Mouse (Mus musculus) granulocyte monocyte progenitor cell, adult 5-6 weeks (primary cell): ENCODE measurements around the gene Sox14. TPM values are rescaled to one million over a fixed set of nuclear protein-coding genes. Genes with fewer than 3 reads are reported as not detected.
A peak's percentile ranks its signal among the peaks of the same experiment; 100 is the strongest.

Experiments used
- ATAC-seq: replicated peaks from 2 replicates; pipeline ENCODE4 v1.8.0; 2016; ENCODE audit warnings: mild to moderate bottlenecking, moderate TSS enrichment, inconsistent platforms; ENCODE audit not compliant: poor library complexity, severe bottlenecking
- total RNA-seq, 2 experiments: library from RNA; stranded (forward) in 1 of 2; stranded (reverse) in 1 of 2; fragments of 200-712, 200-1000 nt in 1 of 2; fragments of >200 nt in 1 of 2; fragmentation: Nextera tagmentation in 1 of 2; gene quantifications; 2 replicates each; pipeline ENCODE4 v1.2.3; 2014 to 2017

Sox14 gene
- total RNA-seq, 2 experiments from 2014 or later: not detected

- no peak for ATAC-seq
Observed at GRCm38 (mm10) chr9:99853356-99853755, 22.6 kb downstream of the Sox14 start.

- ATAC-seq: no peak
Observed at GRCm38 (mm10) chr9:99850354-99850753, 25.6 kb downstream of the Sox14 start.

DNA sequence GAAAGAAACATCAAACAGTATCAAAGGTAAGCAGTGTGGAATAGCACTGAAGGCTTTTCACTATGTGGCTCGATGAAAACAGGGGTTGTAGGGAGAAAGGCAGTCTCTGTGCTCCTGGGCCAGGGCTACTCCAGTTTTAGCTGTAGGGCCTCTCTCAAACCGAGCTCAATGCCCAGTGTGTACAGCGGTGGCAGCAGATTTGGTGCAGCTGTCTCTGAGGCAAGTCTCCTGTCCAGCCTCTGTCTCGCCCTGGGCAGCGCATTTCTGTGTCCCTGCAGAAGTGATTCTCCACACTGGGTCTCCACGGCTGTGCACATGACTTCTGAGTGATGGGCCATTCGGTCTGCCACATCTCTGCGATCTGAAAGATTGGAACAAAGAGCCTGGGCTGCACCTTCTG is 27.6 kb downstream of the Sox14 start:
- no peak for ATAC-seq

- peak; percentile 76; the same call in 1 of the 2 replicates for ATAC-seq
Observed at GRCm38 (mm10) chr9:99846820-99847219, 29.1 kb downstream of the Sox14 start.

DNA sequence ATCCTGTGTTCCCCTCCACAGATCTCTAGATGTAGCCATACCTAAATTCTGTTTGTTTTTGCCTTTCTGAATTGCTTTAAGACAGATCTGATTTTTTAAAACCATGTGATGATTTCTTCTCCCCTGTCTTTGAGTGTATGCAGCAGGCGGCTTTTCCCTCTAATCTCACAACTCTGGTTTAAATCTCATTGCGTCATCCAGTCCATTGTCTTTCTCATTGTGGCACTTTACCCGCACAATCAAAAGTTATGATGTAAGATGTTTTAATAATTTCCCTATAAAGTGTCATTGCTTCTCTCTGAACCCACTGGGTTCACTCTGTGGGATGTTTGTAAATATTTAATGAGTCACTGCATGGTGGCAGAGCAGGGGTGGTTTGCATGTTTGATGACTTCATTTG is 36.6 kb downstream of the Sox14 start:
- ATAC-seq: no peak

GRCm38 (mm10) chr9:99838877-99839276 is 37.1 kb downstream of the Sox14 start:
- no peak for ATAC-seq

GRCm38 (mm10) chr9:99836707-99837106 is 39.3 kb downstream of the Sox14 start:
- ATAC-seq: no peak

DNA sequence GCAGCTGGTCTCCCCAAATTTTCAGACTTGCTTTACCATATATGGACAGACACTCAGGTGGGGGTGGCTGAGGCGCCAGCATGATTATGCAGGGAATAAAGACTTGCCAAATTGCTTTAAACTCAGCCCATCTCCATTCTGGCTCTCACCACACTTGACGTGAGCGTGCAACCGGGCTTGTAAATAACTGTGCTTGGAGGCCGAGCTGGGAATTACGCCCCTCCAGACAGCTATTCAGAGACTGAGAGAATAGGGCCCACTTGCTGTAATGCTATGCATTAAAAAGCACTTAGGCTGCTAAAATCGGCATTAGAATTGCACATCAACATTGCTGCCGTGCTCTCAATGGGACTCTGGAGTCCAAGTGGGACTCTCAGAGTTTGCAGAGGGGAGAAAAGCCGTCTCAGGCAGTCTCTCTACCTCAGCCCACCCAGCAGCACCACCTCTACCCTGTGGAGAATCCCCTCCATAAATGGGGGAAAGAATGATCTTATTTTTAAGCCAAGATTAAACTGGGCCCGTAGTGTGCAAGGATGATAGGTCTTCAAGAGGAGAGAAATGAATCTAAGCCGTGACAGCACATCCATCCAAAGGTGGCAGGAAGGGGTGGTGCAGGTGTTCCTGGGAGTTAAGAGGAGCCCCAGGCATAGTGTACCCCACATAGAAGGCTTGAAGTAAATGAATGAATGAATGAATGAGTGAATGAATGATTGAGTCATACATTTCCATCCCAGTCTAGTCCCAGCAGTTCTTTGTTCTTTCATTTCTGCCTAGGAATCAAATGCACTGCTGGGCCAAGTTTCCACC is 40.1 kb downstream of the Sox14 start:
- ATAC-seq: no peak

Other genes starting within 250 kb of the Sox14 start
- gene Dzip1l, start 246.7 kb downstream of the Sox14 start, total RNA-seq (2014; fragmentation: Nextera tagmentation): not detected in 2 replicates
- gene Dzip1l, start 246.7 kb downstream of the Sox14 start, total RNA-seq (2017): not detected in 2 replicates
- gene Cldn18, start 158.9 kb downstream of the Sox14 start, total RNA-seq (2014; fragmentation: Nextera tagmentation): not detected in 2 replicates
- not detected in 2 replicates for gene Cldn18, start 158.9 kb downstream of the Sox14 start, total RNA-seq (2017)